Mouse (Mus musculus): ENCODE measurements at regions not wholly inside any gene's neighbourhood (a gene's known extent, or its start where the extent isn't known, plus 50 kb on each side); places are given as distances from the start of the nearest gene placed in this dataset.

DNA sequence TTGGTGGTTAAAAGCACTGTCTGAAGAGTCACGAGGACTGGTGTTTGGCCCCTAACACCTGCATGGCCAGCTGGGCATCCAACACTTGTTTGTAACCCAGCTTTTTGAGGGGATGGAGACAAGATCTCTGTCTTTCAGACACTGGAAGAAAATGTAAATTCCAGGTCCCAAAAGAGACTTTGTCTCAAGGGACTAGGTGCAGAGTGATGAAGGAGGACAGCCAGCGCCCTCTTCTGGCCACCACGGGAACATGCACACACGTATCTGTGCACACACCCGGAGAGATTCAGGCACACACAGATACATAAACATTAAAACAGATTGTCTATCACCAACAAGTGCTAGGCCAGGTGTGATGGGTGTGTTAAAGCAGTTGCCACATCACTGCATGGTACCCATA, 68.6 kb downstream of the Ackr3 start:
- TF ChIP-seq CTCF (IDR thresholded peaks at IDR 0.05; ENCODE audit: insufficient read depth, low read length) = 0 out of 2 replicates have a peak, but pooled peaks have one; percentile 14
- no peak for TF ChIP-seq POLR2A (IDR thresholded peaks at IDR 0.05; ENCODE audit: borderline replicate concordance, extremely low read depth, low read depth, low read length)

Measured in lung, adult 2 months (tissue).